Mouse (Mus musculus) MEL (cell line): ENCODE data around the gene Ddx19b. TPM values are rescaled to one million over a fixed set of nuclear protein-coding genes. Genes with fewer than 3 reads are reported as not detected.

Experiments
- DNase-seq: peaks from one replicate; pipeline ENCODE4 v3.0.0; 2011; ENCODE audit warnings: low read depth, low spot score
- H3K27ac ChIP-seq: 2 replicates; pipeline ENCODE4 v1.5.1; 2012; ENCODE audit warnings: low read depth, mild to moderate bottlenecking, control low read depth, low read length, moderate library complexity; ENCODE audit not compliant: control insufficient read depth
- H3K27me3 ChIP-seq, 2 experiments: fragments of 150-350 bp in 1 of 2; sonication (generic) in 1 of 2; 2 replicates each; pipeline ENCODE4 v1.6.1; 2012; ENCODE audit warnings: low read length in 2 of 2, mild to moderate bottlenecking in 2 of 2, improper control_type of control experiment in 1 of 2, moderate library complexity in 1 of 2; ENCODE audit not compliant: insufficient read depth in 2 of 2, control insufficient read depth in 1 of 2
- H3K36me3 ChIP-seq, 2 experiments: 2 replicates each; pipeline ENCODE4 v1.6.1; 2012 to 2014; ENCODE audit warnings: low read length in 2 of 2, improper control_type of control experiment in 1 of 2, inconsistent platforms in 1 of 2, mild to moderate bottlenecking in 1 of 2; ENCODE audit not compliant: insufficient read depth in 2 of 2, control insufficient read depth in 1 of 2
- H3K4me1 ChIP-seq, 2 experiments: fragments of 150-350 bp in 1 of 2; sonication (generic) in 1 of 2; 2 replicates each; pipeline ENCODE4 v1.6.1; 2012; ENCODE audit warnings: low read length in 2 of 2, improper control_type of control experiment in 1 of 2, mild to moderate bottlenecking in 1 of 2; ENCODE audit not compliant: insufficient read depth in 2 of 2, control insufficient read depth in 1 of 2
- H3K4me3 ChIP-seq, 2 experiments: fragments of 150-350 bp in 1 of 2; sonication (generic) in 1 of 2; 2 replicates each; pipeline ENCODE4 v1.5.1; 2012; ENCODE audit warnings: low read depth in 2 of 2, low read length in 2 of 2, mild to moderate bottlenecking in 2 of 2, moderate library complexity in 2 of 2, control low read depth in 1 of 2, improper control_type of control experiment in 1 of 2; ENCODE audit not compliant: control insufficient read depth in 1 of 2, insufficient read depth in 1 of 2
- H3K79me2 ChIP-seq: 2 replicates; pipeline ENCODE4 v1.6.1; 2012; ENCODE audit warnings: mild to moderate bottlenecking, low read length, moderate library complexity; ENCODE audit not compliant: control insufficient read depth, poor library complexity, insufficient read depth
- H3K9ac ChIP-seq: 2 replicates; pipeline ENCODE4 v1.6.1; 2012; ENCODE audit warnings: low read depth, mild to moderate bottlenecking, control low read depth, low read length, moderate library complexity; ENCODE audit not compliant: control insufficient read depth, poor library complexity, severe bottlenecking
- H3K9me3 ChIP-seq: fragments of 150-350 bp; sonication (generic); replicated peaks from 2 replicates; pipeline ENCODE4 v1.6.1; 2012; ENCODE audit warnings: mild to moderate bottlenecking, low read length, improper control_type of control experiment, moderate library complexity; ENCODE audit not compliant: insufficient read depth
- CHD1 ChIP-seq: IDR thresholded peaks from 2 replicates; pipeline ENCODE4 v1.6.1; 2012; ENCODE audit warnings: low read depth, mild to moderate bottlenecking, inconsistent platforms, low read length, improper control_type of control experiment
- CTCF ChIP-seq, 3 experiments: IDR thresholded peaks in 2 of 3; conservative IDR thresholded peaks in 1 of 3; 2 replicates each; pipeline ENCODE4 v1.5.1; 2011 to 2012; ENCODE audit warnings: low read length in 3 of 3, low read depth in 2 of 3, mild to moderate bottlenecking in 2 of 3, improper control_type of control experiment in 1 of 3, inconsistent platforms in 1 of 3, mixed read lengths in 1 of 3, moderate library complexity in 1 of 3; ENCODE audit not compliant: control insufficient read depth in 1 of 3, insufficient read depth in 1 of 3, poor library complexity in 1 of 3, severe bottlenecking in 1 of 3
- EP300 ChIP-seq, 2 experiments: IDR thresholded peaks; 2 replicates each; pipeline ENCODE4 v1.6.1; 2011; ENCODE audit warnings: improper control_type of control experiment in 2 of 2, low read length in 2 of 2, low read depth in 1 of 2, mild to moderate bottlenecking in 1 of 2
- ETS1 ChIP-seq: IDR thresholded peaks from 2 replicates; pipeline ENCODE4 v1.6.1; 2012; ENCODE audit warnings: low read depth, mild to moderate bottlenecking, inconsistent platforms, low read length, improper control_type of control experiment, moderate library complexity
- GATA1 ChIP-seq: IDR thresholded peaks from 2 replicates; pipeline ENCODE4 v1.6.1; 2011; ENCODE audit warnings: low read depth, low read length, improper control_type of control experiment
- JUND ChIP-seq: IDR thresholded peaks from 2 replicates; pipeline ENCODE4 v1.6.1; 2011; ENCODE audit warnings: low read depth, mild to moderate bottlenecking, improper control_type of control experiment, low read length
- MAX ChIP-seq: IDR thresholded peaks from 2 replicates; pipeline ENCODE4 v1.6.1; 2011; ENCODE audit warnings: low read length, improper control_type of control experiment
- MXI1 ChIP-seq: IDR thresholded peaks from 2 replicates; pipeline ENCODE4 v1.6.1; 2011; ENCODE audit warnings: mild to moderate bottlenecking, low read depth, low read length, improper control_type of control experiment
- POLR2A ChIP-seq, 2 experiments: IDR thresholded peaks; 2 replicates each; pipeline ENCODE4 v1.6.1; 2011 to 2012; ENCODE audit warnings: low read length in 2 of 2, mild to moderate bottlenecking in 2 of 2, control low read depth in 1 of 2, improper control_type of control experiment in 1 of 2, low read depth in 1 of 2, moderate library complexity in 1 of 2; ENCODE audit not compliant: control insufficient read depth in 1 of 2, insufficient read depth in 1 of 2, poor library complexity in 1 of 2
- POLR2AphosphoS5 ChIP-seq: IDR thresholded peaks from 2 replicates; pipeline ENCODE4 v1.6.1; 2012; ENCODE audit warnings: low read depth, borderline replicate concordance, mild to moderate bottlenecking, inconsistent platforms, low read length, moderate library complexity, mixed read lengths
- RCOR1 ChIP-seq: IDR thresholded peaks from 2 replicates; pipeline ENCODE4 v1.6.1; 2012; ENCODE audit warnings: low read depth, mild to moderate bottlenecking, inconsistent platforms, low read length, improper control_type of control experiment
- SIN3A ChIP-seq: IDR thresholded peaks from 2 replicates; pipeline ENCODE4 v1.6.1; 2012; ENCODE audit warnings: low read length, improper control_type of control experiment, inconsistent platforms
- SMC3 ChIP-seq: IDR thresholded peaks from 2 replicates; pipeline ENCODE4 v1.6.1; 2011; ENCODE audit warnings: low read depth, low read length, improper control_type of control experiment
- TAL1 ChIP-seq: IDR thresholded peaks from 2 replicates; pipeline ENCODE4 v1.6.1; 2012; ENCODE audit warnings: mild to moderate bottlenecking, inconsistent platforms, low read length, moderate library complexity, mixed read lengths
- TCF12 ChIP-seq: IDR thresholded peaks from 2 replicates; pipeline ENCODE4 v1.6.1; 2014; ENCODE audit warnings: low read depth, mild to moderate bottlenecking, inconsistent platforms, low read length, improper control_type of control experiment, moderate library complexity
- UBTF ChIP-seq: IDR thresholded peaks from 2 replicates; pipeline ENCODE4 v1.6.1; 2012; ENCODE audit warnings: low read depth, mild to moderate bottlenecking, inconsistent platforms, low read length, improper control_type of control experiment, moderate library complexity, borderline replicate concordance; ENCODE audit not compliant: insufficient read depth
- ZMIZ1 ChIP-seq: IDR thresholded peaks from 2 replicates; pipeline ENCODE4 v1.6.1; 2012; ENCODE audit warnings: low read depth, mild to moderate bottlenecking, inconsistent platforms, low read length, improper control_type of control experiment, moderate library complexity
- polyA plus RNA-seq, 2 experiments: library from polyadenylated mRNA; stranded (reverse) in 1 of 2; unstranded in 1 of 2; fragments of >175 nt in 1 of 2; fragments of >200 nt in 1 of 2; gene quantifications; 2 replicates each; pipeline versions ENCODE4 v1.2.1 to v1.2.4; 2012; ENCODE audit warnings: low replicate concordance in 2 of 2, low read depth in 1 of 2; ENCODE audit not compliant: insufficient read length in 2 of 2, insufficient read depth in 1 of 2, missing spikeins in 1 of 2
- total RNA-seq: library from RNA; depleted of rRNA; stranded (reverse); fragments of 300-350 nt; gene quantifications from 2 replicates; pipeline ENCODE4 v1.2.3, GENCODE M21; 2012

The Ddx19b gene
- total and polyA plus RNA-seq, 3 experiments, result 18.1 to 112 (median 18.6) TPM

DNA sequence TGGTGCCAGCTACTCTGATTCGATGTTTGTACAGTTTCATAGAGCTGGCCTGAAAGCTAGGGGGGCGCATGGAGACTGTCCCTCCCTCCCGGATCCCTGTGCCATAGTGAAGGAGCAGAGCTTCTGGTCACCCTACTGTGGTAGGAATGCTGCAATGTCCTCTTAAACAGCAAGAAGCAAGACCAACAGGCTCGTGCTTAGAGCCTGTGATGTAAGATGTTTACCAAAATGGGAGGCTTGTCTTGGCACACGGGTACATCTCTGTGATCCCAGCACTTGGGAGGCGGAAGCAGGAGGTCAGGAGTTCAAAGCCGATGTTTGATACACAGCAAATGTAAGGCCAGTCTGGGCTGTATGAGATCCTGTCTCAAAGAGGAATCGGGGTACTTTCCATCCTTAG is 65.0 kb downstream of the Ddx19b start:
- Histone ChIP-seq H3K9ac (no peak overlapping the region), H3K27me3 (no peaks in the 10 kb centered on the region), H3K27ac (no peak overlapping the region), H3K79me2 (no peaks in the 10 kb centered on the region), H3K4me3 (no peak overlapping the region), H3K9me3 (no peaks in the 10 kb centered on the region), H3K36me3 (peaks cover 0 to 15% of the 10 kb centered on the region in 2 experiments; a peak in 2 of 4 replicates), H3K4me1 (peaks cover 4 to 18% of the 10 kb centered on the region in 2 experiments)
- no peak for TF ChIP-seq ZMIZ1
- TF ChIP-seq CHD1, result no peak
- TF ChIP-seq SMC3, result no peak
- TF ChIP-seq CTCF (IDR thresholded peaks at IDR 0.05 in 2 of 3, conservative IDR thresholded peaks at IDR 0.05 in 1 of 3; ENCODE audit: control insufficient read depth in 1 of 3, insufficient read depth in 1 of 3, low read depth in 2 of 3, low read length in 3 of 3, poor library complexity in 1 of 3, severe bottlenecking in 1 of 3), result no peak
- no peak for TF ChIP-seq RCOR1
- TF ChIP-seq POLR2A (IDR thresholded peaks at IDR 0.05; ENCODE audit: control insufficient read depth in 1 of 2, insufficient read depth in 1 of 2, low read depth in 1 of 2, low read length in 2 of 2, poor library complexity in 1 of 2), result no peak
- DNase-seq, result no peak

- DNase-seq, result peak; percentile 90
- no peak for TF ChIP-seq POLR2AphosphoS5
- no peak; a peak in 1 of 6 replicates for TF ChIP-seq CTCF (IDR thresholded peaks at IDR 0.05 in 2 of 3, conservative IDR thresholded peaks at IDR 0.05 in 1 of 3; ENCODE audit: control insufficient read depth in 1 of 3, insufficient read depth in 1 of 3, low read depth in 2 of 3, low read length in 3 of 3, poor library complexity in 1 of 3, severe bottlenecking in 1 of 3)
- no peak for TF ChIP-seq UBTF
- TF ChIP-seq SIN3A, result peak; percentile 63
- 0 out of 2 replicates have a peak, but pooled peaks have one; percentile 13 for TF ChIP-seq SMC3
- peak; percentile 94 for TF ChIP-seq JUND
- peak; percentile 88 for TF ChIP-seq GATA1
- TF ChIP-seq MXI1, result peak; percentile 55; the same call in 1 of the 2 replicates
- 0 out of 2 replicates have a peak, but pooled peaks have one; percentile 29 for TF ChIP-seq TCF12
- 0 out of 2 replicates have a peak, but pooled peaks have one; percentile 6 for TF ChIP-seq MAX
- peak; percentile 98 for TF ChIP-seq ETS1
- TF ChIP-seq TAL1, result peak; percentile 22; the same call in 1 of the 2 replicates
- TF ChIP-seq EP300 (IDR thresholded peaks at IDR 0.05; ENCODE audit: low read depth in 1 of 2, low read length in 2 of 2), result peak; percentile 60 to 76; a peak in 3 of 4 replicates
- peaks cover 0 to 15% of the 10 kb centered on the region in 2 experiments; a peak in 2 of 4 replicates for H3K36me3 ChIP-seq
- H3K79me2 ChIP-seq, result no peaks in the 10 kb centered on the region
- H3K9me3 ChIP-seq, result no peaks in the 10 kb centered on the region
- H3K27ac ChIP-seq, result 0 out of 2 replicates have a peak overlapping the region, but pooled peaks have one; percentile 15
- H3K4me3 ChIP-seq, result no peak overlapping the region
- no peaks in the 10 kb centered on the region for H3K27me3 ChIP-seq
- no peak overlapping the region for H3K9ac ChIP-seq
- peaks cover 4 to 18% of the 10 kb centered on the region in 2 experiments for H3K4me1 ChIP-seq
Measured at GRCm38 (mm10) chr8:110965594-110965993, 66.0 kb downstream of the Ddx19b start.
